Mouse (Mus musculus) left cerebral cortex, adult 9 months (tissue): Measurements from ENCODE around the gene Gm17334.

Source experiments
- DNase-seq, 2 experiments: peaks; one replicate each; pipeline ENCODE4 v3.0.0; 2022; ENCODE audit warnings: low spot score in 2 of 2

The Gm17334 gene

DNA sequence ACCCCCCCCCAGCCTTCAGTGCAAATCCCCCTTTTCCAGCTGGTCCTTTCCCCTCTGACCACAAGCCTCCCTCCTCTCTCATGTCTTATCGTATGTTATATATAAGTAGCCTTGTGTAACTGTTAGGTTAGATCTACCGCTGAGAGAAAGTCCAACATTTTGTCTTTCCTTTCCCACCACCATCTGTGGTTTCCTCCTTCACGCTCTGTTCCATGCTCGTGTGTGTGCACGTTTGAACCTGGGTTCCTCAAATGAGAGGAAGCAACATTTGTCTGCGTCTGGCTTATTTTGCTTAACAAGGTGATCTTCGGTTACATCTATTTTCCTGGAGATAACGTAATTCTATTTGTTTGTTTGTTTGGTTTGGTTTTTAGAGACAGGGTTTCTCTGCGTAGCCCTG lies 25.0 kb downstream of the Gm17334 start:
- no peak for DNase-seq

DNA sequence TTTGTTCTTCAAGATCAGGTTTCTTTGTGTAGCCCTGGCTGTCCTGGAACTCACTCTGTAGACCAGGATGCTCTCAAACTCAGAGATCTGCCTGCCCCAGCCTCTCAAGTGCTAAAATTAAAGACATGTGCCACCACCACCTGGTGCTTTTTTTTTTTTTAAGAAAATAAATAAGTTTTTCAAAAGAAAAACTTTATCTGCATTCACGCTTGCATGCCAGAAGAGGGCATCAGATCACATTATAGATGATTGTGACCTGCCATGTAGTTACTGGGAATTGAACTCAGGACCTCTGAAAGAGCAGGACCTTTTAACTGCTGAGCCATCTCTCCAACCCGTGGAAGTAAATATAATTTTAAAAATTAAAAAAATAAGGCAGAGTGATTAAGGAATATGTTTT lies 27.7 kb downstream of the Gm17334 start:
- DNase-seq = no peak

DNA sequence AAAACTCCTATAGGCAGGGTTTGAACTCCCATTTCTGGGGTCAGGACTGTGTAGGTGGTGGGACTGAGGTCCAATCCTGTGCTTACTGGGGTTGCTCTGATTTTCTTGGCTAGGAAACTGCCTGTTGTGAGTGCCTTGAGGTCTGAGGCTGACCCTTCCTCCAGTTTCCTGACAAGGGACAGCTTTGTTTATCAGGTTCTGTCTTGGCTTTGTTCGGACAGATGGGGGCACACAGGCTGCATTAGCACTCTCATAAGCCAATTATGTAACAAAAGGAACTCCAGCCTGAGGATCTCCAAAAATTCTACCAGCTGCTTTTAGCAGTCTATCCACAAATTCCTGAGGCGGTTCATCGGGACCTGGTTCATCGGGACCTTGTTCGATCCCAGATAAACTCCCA lies 30.6 kb downstream of the Gm17334 start:
- DNase-seq = no peak

DNA sequence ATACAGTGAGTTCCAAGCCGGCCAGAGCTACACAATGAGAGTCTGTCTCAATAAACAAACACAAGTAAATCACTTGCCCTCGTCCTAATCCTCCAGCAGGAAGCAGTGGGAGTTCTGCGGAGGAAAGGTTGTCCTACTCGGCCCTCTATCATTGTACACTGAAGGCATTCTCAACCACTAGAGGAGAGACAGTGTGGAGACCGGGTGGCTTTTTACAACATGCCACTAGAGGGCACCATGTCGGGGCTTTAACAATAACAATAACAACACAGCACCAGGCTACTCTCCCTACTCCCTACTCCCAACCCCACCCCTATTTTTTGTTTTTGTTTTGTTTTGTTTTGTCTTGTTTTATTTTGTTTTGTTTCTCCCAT lies 35.4 kb downstream of the Gm17334 start:
- DNase-seq = peak in 1 of 2 experiments; percentile 71

DNA sequence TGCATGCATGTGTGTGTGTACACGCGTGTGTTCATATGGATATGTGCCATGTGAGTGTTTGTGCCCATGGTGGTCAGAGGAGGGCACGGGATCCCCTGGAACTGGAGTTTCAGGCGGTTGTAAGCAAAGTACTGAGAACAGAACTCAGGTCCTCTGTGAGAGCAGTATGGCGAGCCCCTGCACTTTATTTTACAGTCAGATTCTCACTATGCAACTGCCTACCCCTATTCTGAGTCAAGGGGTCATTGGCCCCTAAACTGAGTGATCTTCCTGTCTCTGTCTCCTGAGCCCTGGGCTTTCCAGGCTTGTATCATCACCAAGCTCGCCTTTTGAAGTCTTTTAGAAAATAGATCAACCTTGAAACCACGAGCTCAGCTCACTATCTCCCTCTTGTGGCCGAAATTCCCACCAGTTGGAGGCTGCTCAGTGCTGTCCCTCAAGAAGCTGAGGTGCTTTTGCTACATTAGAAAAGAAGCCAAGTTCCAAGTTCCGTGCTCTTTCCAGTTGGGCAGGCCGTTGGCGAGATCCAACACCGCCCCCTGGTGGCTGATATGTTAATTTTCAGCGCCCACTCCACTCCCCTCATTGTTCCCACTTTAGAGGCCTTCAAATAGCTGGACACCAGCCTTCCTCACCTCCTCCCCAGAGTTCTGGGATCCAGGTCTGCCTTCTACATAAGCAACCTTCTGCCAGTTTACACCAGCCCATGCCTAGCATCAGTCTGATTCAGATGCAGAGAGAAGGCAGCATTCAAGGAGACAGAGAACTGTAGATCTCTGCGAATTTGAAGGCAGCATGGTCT lies 36.0 kb downstream of the Gm17334 start:
- peak; percentile 35 to 79 for DNase-seq

DNA sequence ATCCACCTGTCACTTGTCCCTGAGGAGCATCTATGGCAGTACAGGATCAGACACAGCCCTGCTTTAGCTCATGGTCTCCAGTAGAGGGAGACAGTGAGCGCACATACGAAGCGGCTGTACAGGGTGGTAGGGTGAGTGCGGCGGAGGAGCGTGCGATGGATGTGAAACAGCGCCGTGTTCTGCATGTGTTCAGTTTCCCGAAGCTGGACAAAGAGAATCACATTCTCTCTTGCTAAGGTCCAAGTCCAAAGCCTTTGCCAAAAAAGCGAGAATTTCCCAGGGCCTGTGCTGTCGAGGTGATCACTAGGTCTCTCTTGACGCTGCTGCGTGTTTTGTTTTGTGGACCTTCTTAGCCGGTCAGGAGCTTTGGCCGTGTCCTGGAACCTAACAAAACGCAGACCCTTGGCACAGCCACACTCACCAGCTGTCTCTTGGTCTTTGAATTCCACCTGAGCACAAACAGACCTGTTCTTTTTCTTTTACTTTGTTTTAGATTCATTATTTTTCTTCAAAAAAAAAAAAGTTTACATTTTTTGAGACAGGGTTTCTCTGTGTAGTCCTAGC lies 37.2 kb downstream of the Gm17334 start:
- peak in 1 of 2 experiments; percentile 51 for DNase-seq

DNA sequence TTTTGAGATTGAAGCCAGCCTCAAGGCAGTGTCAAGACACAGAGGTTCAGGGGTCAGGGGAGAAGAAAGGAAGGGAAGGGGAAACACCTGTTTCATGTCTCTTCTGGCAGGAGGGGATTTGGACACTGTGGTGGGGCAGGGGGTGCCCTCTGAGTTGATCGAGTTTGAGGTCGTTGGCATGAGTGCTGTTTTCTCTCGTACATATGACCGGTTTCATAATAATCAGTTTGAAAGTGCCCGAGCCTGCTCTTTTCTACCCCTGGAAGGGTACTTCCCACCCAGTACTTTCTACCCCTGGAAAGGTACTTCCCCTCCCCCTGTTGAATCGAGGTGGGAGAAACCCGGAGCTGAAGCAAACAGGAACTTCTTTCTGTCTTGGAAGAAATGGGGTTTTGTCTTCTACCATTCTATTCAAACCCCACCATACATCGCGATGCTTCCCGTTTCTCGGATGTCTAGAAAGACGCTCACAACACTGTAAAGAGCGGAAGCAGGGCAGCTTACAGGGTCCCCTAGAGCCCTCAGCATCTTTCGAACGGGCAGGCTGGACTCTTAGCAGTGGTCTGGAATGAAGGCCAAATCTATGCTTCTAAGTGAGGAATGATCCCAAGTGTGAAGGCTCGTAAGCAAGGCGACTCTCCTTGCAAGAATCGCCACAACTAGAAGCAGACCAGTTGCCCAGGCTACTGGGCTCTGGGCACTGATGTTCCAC lies 37.9 kb downstream of the Gm17334 start:
- no peak for DNase-seq

DNA sequence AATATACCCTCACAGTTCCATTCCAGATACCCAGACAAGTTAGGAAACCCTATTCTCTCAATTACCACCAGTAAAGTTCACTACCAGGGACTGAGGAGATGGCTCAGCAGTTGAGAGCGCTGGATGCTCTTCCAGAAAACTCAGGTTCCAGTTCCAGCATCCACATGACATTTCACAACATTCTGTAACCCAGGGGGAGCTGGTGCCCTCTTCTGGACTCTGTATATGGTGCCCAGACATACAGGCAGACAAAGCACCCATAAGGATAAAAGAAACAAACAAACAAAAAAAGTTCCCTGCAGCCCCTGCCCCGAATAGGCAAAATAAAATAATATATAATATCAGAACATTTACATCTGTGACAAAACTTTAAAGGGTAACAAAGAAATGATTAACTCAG lies 38.6 kb downstream of the Gm17334 start:
- DNase-seq = no peak

DNA sequence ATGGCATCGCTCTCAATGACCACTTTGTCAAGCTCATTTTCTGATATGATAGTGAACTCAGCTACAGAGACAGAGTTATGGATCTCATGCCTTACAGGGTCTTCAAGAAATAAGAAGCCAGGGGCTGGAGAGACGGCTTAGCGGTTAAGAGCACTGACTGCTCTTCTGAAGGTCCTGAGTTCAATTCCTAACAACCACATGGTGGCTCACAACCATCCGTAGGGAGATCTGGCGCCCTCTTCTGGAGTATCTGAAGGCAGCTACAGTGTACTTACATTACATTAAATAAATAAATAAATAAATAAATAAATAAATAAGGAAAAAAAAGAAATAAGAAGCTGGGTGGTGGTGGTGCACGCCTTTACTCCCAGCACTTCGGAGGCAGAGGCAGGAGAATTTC lies 39.2 kb downstream of the Gm17334 start:
- DNase-seq = no peak

DNA sequence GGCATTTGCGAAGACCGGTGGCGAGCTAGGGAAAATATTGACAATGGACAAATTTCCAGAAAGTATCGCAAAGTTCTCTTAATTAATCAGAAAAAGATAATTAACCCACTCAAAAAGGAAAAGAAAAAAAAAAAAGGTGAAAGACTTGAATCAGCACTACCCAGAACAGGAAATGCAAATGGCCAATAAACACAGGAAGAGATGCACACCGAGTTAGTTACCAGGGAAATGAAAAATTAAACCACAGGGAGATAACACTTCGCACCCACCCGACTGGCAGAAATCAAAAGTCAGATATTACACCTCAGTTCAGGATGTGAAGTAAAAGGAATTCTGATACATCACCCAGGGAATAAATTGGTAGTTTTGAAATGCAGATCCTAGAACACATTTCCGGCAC lies 40.7 kb downstream of the Gm17334 start:
- DNase-seq = no peak

DNA sequence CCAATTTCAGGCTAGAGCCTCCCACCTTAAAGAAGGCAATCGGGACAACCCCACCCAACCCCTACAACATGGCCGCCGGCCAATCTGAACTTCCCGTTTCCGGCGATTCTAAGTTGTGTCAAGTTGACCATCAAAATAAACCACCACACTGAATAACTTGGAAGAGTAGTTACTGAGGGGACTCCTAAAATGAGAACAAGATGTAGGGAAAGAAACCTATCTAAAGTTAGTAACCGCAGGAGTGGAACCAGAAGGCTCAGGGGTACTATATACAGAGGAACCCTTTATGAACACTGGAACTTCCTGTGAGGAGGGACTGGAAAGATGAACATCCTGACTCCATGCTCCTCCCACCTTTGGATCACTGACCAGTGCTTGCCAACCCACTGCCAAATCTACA lies 41.5 kb downstream of the Gm17334 start:
- no peak for DNase-seq
